Mouse (Mus musculus) MEL (cell line): ENCODE data around the gene Sgca.

ENCODE experiments used
- CHD1 ChIP-seq: IDR thresholded peaks from 2 replicates; pipeline ENCODE4 v1.6.1; 2012; ENCODE audit warnings: low read depth, mild to moderate bottlenecking, inconsistent platforms, low read length, improper control_type of control experiment
- CHD2 ChIP-seq: IDR thresholded peaks from 2 replicates; pipeline ENCODE4 v1.6.1; 2011; ENCODE audit warnings: low read length, improper control_type of control experiment
- CTCF ChIP-seq, 3 experiments: IDR thresholded peaks in 2 of 3; conservative IDR thresholded peaks in 1 of 3; 2 replicates each; pipeline ENCODE4 v1.5.1; 2011 to 2012; ENCODE audit warnings: low read length in 3 of 3, low read depth in 2 of 3, mild to moderate bottlenecking in 2 of 3, improper control_type of control experiment in 1 of 3, inconsistent platforms in 1 of 3, mixed read lengths in 1 of 3, moderate library complexity in 1 of 3; ENCODE audit not compliant: control insufficient read depth in 1 of 3, insufficient read depth in 1 of 3, poor library complexity in 1 of 3, severe bottlenecking in 1 of 3
- ETS1 ChIP-seq: IDR thresholded peaks from 2 replicates; pipeline ENCODE4 v1.6.1; 2012; ENCODE audit warnings: low read depth, mild to moderate bottlenecking, inconsistent platforms, low read length, improper control_type of control experiment, moderate library complexity
- MAX ChIP-seq: IDR thresholded peaks from 2 replicates; pipeline ENCODE4 v1.6.1; 2011; ENCODE audit warnings: low read length, improper control_type of control experiment
- MXI1 ChIP-seq: IDR thresholded peaks from 2 replicates; pipeline ENCODE4 v1.6.1; 2011; ENCODE audit warnings: mild to moderate bottlenecking, low read depth, low read length, improper control_type of control experiment
- POLR2A ChIP-seq, 2 experiments: IDR thresholded peaks; 2 replicates each; pipeline ENCODE4 v1.6.1; 2011 to 2012; ENCODE audit warnings: low read length in 2 of 2, mild to moderate bottlenecking in 2 of 2, control low read depth in 1 of 2, improper control_type of control experiment in 1 of 2, low read depth in 1 of 2, moderate library complexity in 1 of 2; ENCODE audit not compliant: control insufficient read depth in 1 of 2, insufficient read depth in 1 of 2, poor library complexity in 1 of 2
- TAL1 ChIP-seq: IDR thresholded peaks from 2 replicates; pipeline ENCODE4 v1.6.1; 2012; ENCODE audit warnings: mild to moderate bottlenecking, inconsistent platforms, low read length, moderate library complexity, mixed read lengths
- TBP ChIP-seq: IDR thresholded peaks from 2 replicates; pipeline ENCODE4 v1.8.0; 2011; ENCODE audit warnings: low read depth, low read length, improper control_type of control experiment
- ZC3H11A ChIP-seq: IDR thresholded peaks from 2 replicates; pipeline ENCODE4 v1.6.1; 2012; ENCODE audit warnings: low read depth, mild to moderate bottlenecking, inconsistent platforms, low read length, improper control_type of control experiment
- ZKSCAN1 ChIP-seq: IDR thresholded peaks from 2 replicates; pipeline ENCODE4 v1.6.1; 2012; ENCODE audit warnings: low read depth, mild to moderate bottlenecking, inconsistent platforms, low read length, improper control_type of control experiment, moderate library complexity
- ZMIZ1 ChIP-seq: IDR thresholded peaks from 2 replicates; pipeline ENCODE4 v1.6.1; 2012; ENCODE audit warnings: low read depth, mild to moderate bottlenecking, inconsistent platforms, low read length, improper control_type of control experiment, moderate library complexity

DNA sequence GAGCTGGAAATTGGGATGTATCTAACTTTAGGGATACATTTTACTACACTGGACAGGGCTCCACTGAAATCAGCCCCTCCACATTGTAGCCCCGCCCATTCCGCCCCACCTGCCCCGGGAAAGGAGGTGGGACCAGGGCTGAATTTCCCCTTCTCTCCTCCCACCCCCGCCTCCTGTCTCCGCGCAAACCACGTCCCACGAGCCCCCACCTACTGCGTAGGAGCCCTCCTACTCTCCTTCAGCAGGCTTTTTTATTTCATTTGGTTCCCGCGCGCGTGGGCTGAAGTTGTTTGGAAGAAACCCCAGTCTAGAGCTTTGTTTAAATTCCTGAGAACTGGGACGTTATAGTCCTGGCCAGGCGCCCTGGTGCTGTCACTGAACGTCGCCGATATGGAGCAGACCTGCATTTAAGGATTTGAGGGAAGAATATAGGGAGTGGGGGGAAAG is 38.8 kb downstream of the Sgca start:
- no peak for TF ChIP-seq CTCF (IDR thresholded peaks at IDR 0.05 in 2 of 3, conservative IDR thresholded peaks at IDR 0.05 in 1 of 3; ENCODE audit: control insufficient read depth in 1 of 3, insufficient read depth in 1 of 3, low read depth in 2 of 3, low read length in 3 of 3, poor library complexity in 1 of 3, severe bottlenecking in 1 of 3)
- TF ChIP-seq ETS1 = no peak
- TF ChIP-seq CHD2 = no peak
- TF ChIP-seq MAX = no peak
- TF ChIP-seq CHD1 = no peak
- TF ChIP-seq POLR2A (IDR thresholded peaks at IDR 0.05; ENCODE audit: control insufficient read depth in 1 of 2, insufficient read depth in 1 of 2, low read depth in 1 of 2, low read length in 2 of 2, poor library complexity in 1 of 2) = no peak
- TF ChIP-seq ZC3H11A = no peak
- TF ChIP-seq ZMIZ1 = no peak
- no peak for TF ChIP-seq TBP
- no peak for TF ChIP-seq MXI1
- no peak for TF ChIP-seq TAL1
- TF ChIP-seq ZKSCAN1 = no peak
